Mouse (Mus musculus) urinary bladder, postnatal 14 days (tissue): ENCODE results near the gene Ly6g5c.

Experiments
- DNase-seq: peaks from one replicate; pipeline ENCODE4 v3.0.0; 2021; ENCODE audit warnings: low spot score

Ly6g5c gene

DNA sequence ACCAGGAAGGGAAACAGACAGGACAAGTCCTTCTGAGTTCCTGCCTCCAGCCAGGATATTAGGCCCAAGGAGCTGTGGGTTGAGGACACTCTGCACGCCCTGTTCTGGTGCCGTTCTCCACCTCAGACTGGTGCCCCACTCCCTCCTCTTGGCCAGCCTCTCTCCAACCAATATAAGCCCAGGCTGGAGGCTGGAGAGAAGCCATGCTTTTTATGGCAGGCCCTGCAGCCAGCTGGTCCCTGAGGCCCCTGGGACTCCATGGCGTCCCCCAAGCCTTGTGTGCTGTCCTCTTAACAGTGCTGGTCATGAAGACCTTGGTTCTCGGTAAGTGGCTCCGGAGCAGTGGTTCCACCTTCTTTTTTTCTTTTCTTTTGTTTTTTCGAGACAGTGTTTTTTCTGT, at the start of gene Ly6g5c:
Ly6g5c (plus strand) TSS at position 183 of the 400 bp plus-strand sequence.
- DNase-seq = no peak

GRCm38 (mm10) chr17:35058316-35058715, 49.8 kb upstream of the Ly6g5c start:
- DNase-seq = no peak

DNA sequence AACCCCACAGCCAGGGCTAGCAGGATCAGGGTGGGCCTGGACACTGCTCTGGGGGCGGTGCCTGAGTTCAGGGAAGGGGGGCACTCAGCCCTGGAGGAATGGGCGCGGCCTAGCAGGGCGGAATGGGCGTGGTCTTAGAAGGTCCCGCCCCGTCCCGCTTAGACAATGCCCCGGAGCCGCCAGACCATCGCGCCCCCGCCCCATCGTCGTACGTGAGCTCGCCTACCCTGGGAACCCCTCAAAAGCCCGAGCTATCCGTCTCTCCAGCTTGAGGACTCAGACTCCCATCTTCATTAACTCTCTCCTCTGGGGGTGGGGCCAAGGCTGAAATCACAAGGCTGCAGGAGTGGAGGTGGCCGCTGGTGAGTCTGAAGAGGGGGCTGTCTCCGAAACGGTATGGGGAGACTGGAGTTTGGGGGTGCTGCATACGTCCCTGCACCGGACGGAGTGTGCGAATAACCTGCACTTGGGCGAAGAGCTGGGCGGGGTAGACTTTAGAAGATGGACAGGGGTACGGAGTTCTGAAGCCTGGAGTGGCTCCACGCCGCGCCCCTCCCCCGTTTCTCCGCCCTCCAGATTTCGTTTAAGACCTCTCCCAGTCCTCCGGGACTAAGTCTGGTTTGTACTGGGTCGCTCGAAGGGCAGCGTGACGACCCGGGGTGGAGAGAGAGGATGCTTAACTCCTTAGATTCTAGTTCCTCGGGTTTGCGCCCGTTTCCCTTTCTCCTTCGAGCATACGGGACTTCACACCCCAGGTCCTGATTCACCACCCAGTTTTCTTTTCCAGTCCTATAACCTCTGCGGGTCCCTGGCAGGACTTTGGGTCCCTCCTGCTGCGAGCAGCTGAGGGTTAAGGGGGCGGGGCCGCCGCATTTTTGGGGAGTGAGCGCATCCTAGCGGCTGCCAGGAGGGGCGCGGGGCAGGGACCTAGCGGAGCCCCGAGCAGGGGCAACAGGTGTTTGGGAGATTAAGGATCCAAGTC, 48.9 kb upstream of the Ly6g5c start, which contains the start of gene Ddah2:
Ddah2 (plus strand) TSS at position 125 of the 982 bp plus-strand sequence.
- peak; percentile 91 for DNase-seq

DNA sequence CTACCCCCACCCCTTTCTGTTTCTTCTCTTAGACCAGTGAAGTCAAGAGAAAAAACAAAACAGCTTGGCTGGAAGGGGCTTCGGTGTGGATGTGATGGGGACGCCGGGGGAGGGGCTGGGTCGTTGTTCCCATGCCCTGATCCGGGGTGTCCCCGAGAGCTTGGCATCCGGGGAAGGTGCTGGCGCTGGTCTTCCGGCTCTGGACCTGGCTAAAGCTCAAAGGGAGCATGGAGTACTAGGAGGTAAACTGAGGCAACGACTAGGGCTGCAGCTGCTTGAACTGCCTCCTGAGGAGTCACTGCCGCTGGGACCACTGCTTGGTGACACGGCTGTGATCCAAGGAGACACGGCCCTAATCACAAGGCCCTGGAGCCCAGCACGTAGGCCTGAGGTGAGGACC, 48.0 kb upstream of the Ly6g5c start:
- DNase-seq = no peak

DNA sequence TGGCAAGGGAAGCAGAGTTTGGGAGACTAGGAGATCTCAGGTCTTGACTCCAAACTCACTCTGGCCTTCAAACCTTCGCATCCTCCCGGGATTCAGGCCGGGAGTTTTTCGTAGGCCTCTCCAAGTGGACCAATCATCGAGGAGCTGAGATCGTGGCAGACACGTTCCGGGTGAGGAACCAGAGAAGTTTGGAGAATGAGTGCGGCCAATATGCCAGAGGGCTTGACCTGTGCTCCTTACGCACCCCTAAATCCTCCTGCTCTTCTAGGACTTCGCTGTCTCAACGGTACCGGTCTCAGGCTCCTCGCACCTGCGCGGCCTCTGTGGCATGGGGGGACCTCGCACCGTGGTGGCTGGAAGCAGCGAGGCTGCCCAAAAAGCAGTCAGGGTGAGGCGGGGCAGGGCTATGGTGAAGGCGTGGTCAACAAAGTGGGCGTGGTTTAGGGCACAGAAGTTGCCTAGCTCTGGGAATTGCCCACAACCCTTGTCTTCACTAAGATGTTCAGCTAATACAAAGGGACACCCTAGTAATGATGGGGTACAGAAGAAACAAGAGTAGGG, 47.3 kb upstream of the Ly6g5c start:
- peak; percentile 47 for DNase-seq

DNA sequence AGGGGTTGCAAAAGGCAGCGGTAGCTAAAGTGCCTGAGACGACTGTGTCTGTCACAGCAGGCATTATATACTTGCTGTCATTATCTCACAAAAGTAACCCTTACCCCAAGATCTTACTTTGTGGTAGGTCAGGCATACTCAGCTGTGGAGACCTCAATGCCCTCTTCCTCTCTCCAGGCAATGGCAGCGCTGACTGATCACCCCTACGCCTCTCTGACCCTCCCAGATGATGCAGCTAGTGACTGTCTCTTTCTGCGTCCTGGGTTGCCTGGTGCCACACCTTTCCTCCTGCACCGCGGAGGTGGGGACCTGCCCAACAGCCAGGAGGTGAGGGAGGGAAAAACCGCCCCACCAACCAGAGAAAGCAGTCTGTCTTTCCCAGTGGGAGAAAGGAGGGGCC, 46.8 kb upstream of the Ly6g5c start:
- no peak for DNase-seq

DNA sequence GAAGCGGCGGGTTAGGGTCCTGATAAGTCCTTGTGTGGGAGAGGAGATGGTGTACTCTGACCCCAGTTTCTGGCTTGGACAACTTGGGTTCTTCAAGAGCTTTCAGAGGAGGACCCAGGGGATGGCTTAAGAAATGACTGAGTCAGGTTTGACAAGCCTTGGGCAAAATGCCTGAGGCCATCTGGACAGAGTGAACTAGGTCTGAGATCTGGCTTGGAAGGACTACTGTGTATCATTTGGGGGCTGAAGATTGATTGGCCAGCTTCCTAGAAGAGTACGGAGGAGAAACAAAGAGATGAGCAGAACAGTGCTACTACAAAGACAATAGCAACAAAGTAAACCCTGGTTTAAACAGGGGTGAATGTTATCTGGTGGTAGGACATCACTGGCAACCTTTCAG, 44.6 kb upstream of the Ly6g5c start:
- no peak for DNase-seq

DNA sequence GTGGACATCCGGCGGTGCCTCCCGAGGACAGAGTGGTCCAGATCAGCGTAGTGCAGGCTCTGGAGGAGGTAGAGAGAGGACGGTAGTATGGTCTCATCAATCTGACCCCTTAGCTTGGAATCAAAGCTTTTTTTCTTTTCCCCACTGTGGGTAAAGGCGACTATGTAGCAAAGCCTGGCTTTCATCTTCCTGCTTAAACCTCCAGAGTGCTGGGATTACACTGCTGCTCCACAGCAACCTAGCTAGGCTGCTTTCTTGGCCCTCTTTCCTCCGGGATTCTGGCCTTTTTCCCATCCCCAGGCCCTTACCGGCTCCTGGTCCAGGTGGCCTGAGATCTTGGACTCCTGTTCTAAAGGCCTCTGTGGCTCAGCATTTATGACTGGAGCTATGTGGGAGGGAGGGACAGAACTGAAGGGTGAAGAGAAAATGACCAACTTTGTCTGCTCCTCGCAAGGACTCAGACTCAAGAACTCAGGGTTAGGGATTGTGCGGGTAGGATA, 43.7 kb upstream of the Ly6g5c start:
- DNase-seq = no peak

DNA sequence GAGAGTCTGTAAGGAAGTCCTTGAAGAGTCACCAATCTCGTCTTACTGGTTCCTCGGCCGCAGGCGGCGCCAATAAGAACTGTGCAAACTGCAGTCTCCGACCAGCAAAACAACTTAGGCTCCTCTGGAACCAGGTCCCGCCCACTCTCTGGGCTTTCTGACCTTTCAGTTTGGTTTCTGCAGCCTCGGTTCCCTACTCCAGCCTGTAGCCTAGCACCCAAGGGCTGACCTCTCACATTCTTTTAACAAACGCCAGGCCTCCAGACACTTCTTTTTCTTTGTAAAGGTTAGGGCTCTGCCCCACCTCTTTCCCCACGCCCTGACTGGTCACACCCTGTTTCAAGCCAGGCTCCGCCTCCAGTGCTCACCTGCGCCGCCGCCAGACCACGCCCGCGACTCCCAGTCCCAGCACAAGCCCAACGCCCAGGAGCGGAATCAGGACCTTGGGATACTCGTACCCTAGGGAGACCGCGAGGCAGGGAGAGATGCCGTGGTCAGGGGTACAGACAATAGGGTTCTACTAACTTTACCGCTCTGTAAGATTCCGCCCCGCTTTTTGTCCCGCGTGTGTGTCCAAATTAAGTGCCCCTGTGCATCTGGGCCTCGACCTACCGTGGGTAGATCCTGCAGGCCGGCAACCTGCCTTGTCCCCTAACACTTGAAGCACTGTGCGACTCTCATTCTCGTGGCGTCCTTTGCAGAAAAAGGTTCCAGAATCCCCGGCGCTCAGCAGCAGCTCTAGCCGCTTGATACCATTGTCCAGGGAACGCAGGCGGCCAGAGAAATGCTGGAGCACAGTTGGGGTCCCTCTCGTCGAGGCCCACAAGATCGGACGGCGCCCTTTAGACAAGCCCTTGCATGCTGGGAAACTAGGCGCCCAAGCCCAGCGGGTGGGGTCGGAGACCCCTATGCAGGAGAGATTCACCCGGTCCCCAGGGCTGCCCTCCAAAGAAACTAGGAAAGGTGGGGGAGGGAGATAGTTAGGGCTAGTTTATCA, 42.8 kb upstream of the Ly6g5c start, which contains the start of gene Ly6g6c:
Ly6g6c (plus strand) TSS at position 438 of the 997 bp plus-strand sequence.
- DNase-seq = peak; percentile 86

DNA sequence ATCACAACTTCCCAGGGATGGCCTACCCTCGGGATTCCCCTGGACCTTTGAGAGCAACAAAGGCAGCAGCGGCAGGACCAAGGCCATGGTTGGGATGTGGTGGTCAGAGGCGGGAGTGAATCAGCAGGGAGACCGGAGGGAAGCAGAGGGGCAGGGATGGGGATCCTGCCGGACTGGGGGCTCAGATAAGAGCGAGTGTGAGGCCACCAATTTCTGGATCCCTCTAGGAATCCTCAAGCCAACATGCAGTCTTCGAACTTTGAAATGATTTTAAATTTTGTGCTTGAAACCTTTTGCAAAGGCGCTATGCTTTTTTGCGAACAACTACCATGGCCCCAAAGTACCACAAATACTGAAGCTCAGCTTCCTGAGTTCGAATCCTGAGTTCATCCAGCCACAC, 42.0 kb upstream of the Ly6g5c start, which contains the start of gene Mpig6b:
Mpig6b (minus strand) TSS at position 101 of the 400 bp plus-strand sequence.
- DNase-seq = no peak

GRCm38 (mm10) chr17:35068213-35068914, 39.7 kb upstream of the Ly6g5c start:
- DNase-seq = peak; percentile 58

- peak; percentile 36 for DNase-seq
These were observed 37.4 kb upstream of the Ly6g5c start for GRCm38 (mm10) chr17:35070556-35071229.

DNA sequence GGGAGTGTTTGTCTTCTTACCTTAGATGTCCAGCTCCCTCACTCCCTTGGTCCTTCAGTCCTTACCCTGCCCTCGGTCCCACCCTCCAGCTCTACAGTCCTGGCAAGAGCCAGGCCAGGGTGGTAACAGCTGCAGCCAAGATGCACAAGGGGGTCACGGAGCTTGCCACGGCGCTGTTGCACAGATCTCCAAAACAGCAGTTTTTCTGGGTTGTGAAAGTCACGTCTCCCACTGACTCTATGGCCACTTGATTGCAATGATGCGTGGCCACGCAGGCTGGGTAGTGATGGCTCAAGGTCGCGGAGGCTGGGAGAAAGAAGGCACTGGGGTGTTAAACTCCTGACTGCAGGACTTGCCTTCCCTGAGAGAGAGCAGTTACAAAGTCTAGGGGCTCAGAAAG, 36.6 kb upstream of the Ly6g5c start:
- DNase-seq = no peak

- no peak for DNase-seq
These were observed 34.0 kb upstream of the Ly6g5c start for GRCm38 (mm10) chr17:35074097-35074496.

GRCm38 (mm10) chr17:35076507-35077176, 31.4 kb upstream of the Ly6g5c start, which contains the start of gene Ly6g6e:
TSS of gene Ly6g6e (plus strand) at chr17:35076902.
- DNase-seq = no peak

DNA sequence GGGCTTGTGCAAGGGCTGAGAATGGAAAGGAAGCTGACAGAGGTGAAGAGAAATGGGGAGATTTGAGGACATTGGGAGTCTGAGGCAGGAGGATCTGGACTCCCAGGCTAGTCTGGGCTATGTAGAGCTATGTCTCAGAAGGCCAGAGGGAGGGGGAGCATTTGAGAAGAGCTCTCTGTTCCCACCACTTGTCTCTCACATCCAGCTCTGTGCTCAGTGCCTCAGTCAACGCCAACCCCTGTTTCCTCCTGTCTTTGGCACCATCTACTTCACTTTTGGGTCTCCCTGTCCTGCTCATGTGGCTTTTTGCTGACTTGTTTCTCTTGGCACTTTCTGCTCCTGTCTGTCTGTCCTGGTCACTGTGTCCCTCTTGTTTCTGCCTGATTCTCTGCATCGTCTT, 30.8 kb upstream of the Ly6g5c start:
- DNase-seq = no peak

DNA sequence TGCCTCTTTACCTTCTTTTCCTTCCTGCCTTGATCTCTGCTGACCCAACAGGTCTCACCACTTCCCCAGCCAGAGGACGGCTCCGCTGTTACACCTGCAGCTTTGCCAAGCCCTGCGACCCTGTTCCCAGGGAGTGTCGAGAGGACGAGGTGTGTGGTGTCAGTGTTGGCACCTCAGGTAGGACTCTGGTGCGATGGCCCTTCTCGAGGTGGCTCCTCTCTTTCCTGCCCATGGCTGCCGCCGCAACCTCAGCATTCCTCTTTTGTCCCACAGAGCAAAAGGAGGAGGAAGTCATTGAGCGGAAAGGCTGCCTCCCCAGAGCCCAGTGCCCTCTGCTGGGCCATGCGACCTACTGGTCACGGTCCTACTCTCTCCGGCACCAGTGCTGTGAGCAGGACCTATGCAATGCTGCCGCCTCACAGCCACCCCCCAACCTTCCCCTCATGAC, 30.3 kb upstream of the Ly6g5c start, which contains the start of gene Ly6g6d:
Ly6g6d (minus strand) TSS at position 280 of the 448 bp plus-strand sequence.
- DNase-seq = peak; percentile 62

DNA sequence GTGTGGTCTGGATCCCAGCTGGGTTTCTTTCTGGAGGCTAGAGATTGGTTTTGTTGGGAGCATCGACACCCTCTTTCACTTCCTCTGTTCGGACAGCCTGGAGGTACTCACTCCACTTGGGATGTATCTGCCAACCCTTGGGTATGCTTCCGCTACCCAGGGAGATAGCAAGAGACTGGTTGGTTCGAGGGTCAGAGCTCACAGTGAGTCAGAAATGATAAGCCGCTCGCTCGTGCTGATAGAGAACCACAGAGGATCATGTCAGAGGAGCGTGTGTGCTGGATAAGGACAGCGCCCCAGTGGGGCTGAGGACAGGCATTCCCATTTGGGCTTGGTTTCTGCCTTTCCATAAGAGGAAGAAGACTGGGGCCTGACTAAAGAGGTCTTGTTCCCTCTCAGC, 28.3 kb upstream of the Ly6g5c start:
- DNase-seq = no peak

DNA sequence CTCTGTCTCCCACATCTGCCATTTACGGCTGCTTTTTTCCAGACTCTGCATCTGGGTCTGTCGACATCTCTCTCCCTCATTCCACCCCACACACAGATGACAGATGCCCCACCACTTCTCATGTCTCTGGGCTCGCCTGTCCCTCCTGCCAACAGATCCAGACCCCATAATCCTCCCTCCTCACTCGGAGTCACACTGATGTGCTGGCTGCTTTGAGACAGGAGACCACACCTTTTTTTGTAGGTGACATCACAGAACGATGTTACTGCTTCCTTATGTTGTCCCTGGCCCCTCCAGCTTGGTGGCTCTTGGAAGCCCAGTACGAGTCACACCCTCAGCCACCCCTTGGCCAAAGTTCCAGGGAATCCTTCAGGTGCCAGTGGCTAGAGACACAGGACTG, 27.8 kb upstream of the Ly6g5c start:
- no peak for DNase-seq

DNA sequence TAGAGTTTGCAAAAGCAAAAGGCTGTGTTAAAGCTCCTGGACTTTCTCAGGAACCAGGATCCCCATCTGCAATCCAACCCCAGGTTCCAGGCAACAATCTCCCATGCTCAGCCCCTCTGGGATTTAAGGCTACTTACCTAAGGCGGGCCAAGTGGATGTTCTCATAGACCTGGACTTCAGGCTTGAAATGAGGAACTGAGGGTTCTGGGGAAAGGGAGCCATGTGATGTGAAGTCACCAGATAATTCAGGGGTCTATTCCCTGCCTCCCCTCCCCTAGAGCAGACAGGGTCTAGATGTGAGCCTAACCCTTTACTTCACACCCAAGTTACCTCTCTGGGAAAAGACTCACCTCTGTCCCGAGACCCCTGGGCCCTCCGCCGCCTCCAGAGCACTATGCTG, 27.4 kb upstream of the Ly6g5c start:
- no peak for DNase-seq
